Mouse (Mus musculus) skeletal muscle tissue, postnatal 0 days (tissue): ENCODE data around the gene Pbdc1. TPM values are rescaled to one million over a fixed set of nuclear protein-coding genes. Genes with fewer than 3 reads are reported as not detected.

Source experiments
- polyA plus RNA-seq: library from polyadenylated mRNA; unstranded; fragments of >200 nt; fragmentation: Nextera tagmentation; extraction: Ambion mirVana; gene quantifications from 2 replicates; pipeline ENCODE4 v1.2.1, GENCODE M21; 2015

Gene Pbdc1
- 16.9 and 20.0 TPM in 2 replicates for polyA plus RNA-seq

GRCm38 (mm10) chrX:105079615-105080092, at the start of gene Pbdc1:
Gene Pbdc1 (plus strand): TSS chrX:105079756.

GRCm38 (mm10) chrX:105120275-105121226, 41.0 kb downstream of the Pbdc1 start, which contains the start of gene Magee1:
Gene Magee1 (plus strand): TSS chrX:105120378.

Other genes with a start within 250 kb of the Pbdc1 start
- 1.1 TPM in 2 replicates for gene Magee2, start 222.5 kb upstream of the Pbdc1 start, polyA plus RNA-seq
- gene Magee1, start 40.6 kb downstream of the Pbdc1 start, polyA plus RNA-seq = 5.9 and 7.5 TPM in 2 replicates